26 mouse cellular contexts compared by ENCODE assay signal in genomic region chr13:51161672-51162071, GRCm38 (mm10). TPM values are rescaled to one million over a fixed set of nuclear protein-coding genes. Genes with fewer than 3 reads are reported as not detected.
DNase-seq lines count a peak whose midpoint lies in the region; ATAC-seq and TF ChIP-seq lines count a peak whose summit lies in the region.
"Had no signal": no experiment of that assay in that cellular context is flagged by ENCODE, and none has a peak within 500 bp of the region (broad histone marks: within the 10 kb centered on the region; RNA-seq: fewer than 3 reads in every experiment).

No protein-coding gene starts in this region.

- ATAC-seq in lung, embryonic 15.5 days (ENCODE audit: borderline replicate concordance, extremely low read depth, low FRiP score, low TSS enrichment): no peak
- no peak for ATAC-seq in embryonic facial prominence, embryonic 15.5 days (ENCODE audit: insufficient number of reproducible peaks, low FRiP score, low TSS enrichment, low read depth)
- ATAC-seq in monocyte, adult 5-6 weeks (replicated peaks; ENCODE audit: insufficient number of reproducible peaks, low FRiP score, low TSS enrichment, poor library complexity, severe bottlenecking): peak; percentile 53
- ATAC-seq in liver, embryonic 12.5 days: no peak
- ATAC-seq: hindbrain, postnatal 0 days; intestine, embryonic 16.5 days; midbrain, embryonic 15.5 days; Patski had no signal

- no peaks in the 10 kb centered on the region for H3K9me3 ChIP-seq in lung, embryonic 15.5 days
- H3K9me3 ChIP-seq in embryonic facial prominence, embryonic 15.5 days (replicated peaks): no peaks in the 10 kb centered on the region
- no peaks in the 10 kb centered on the region; the same call in 1 of the 2 replicates for H3K9me3 ChIP-seq in liver, embryonic 12.5 days (replicated peaks)
- H3K9me3 ChIP-seq: forebrain, embryonic 10.5 days; hindbrain, embryonic 10.5 days; liver, embryonic 15.5 days; megakaryocyte, embryonic 14.5 days; midbrain, embryonic 15.5 days; neural tube, embryonic 13.5 days; stomach, embryonic 15.5 days had no signal

- H3K9ac ChIP-seq in lung, embryonic 15.5 days: no peak overlapping the region
- H3K9ac ChIP-seq in embryonic facial prominence, embryonic 15.5 days: no peak overlapping the region
- H3K9ac ChIP-seq in liver, embryonic 12.5 days: no peak overlapping the region
- H3K9ac ChIP-seq: liver, embryonic 15.5 days; midbrain, embryonic 15.5 days; neural tube, embryonic 13.5 days; stomach, embryonic 15.5 days had no signal

- H3K27me3 ChIP-seq in lung, embryonic 15.5 days: no peaks in the 10 kb centered on the region
- no peaks in the 10 kb centered on the region for H3K27me3 ChIP-seq in embryonic facial prominence, embryonic 15.5 days
- no peaks in the 10 kb centered on the region for H3K27me3 ChIP-seq in liver, embryonic 12.5 days (replicated peaks)
- H3K27me3 ChIP-seq: liver, embryonic 15.5 days; midbrain, embryonic 15.5 days; neural tube, embryonic 13.5 days; Patski; stomach, embryonic 15.5 days had no signal

- H3K4me3 ChIP-seq in gastrocnemius, adult 2 months: no peak overlapping the region
- no peak overlapping the region for H3K4me3 ChIP-seq in lung, embryonic 15.5 days
- no peak overlapping the region for H3K4me3 ChIP-seq in embryonic facial prominence, embryonic 15.5 days (replicated peaks)
- no peak overlapping the region for H3K4me3 ChIP-seq in liver, embryonic 12.5 days
- H3K4me3 ChIP-seq: forebrain, embryonic 10.5 days; hindbrain, embryonic 10.5 days; liver, embryonic 15.5 days; megakaryocyte, embryonic 14.5 days; midbrain, embryonic 15.5 days; myocyte; neural tube, embryonic 13.5 days; stomach, embryonic 15.5 days had no signal

- peak overlapping the region; percentile 31 for H3K27ac ChIP-seq in gastrocnemius, adult 2 months
- H3K27ac ChIP-seq in lung, embryonic 15.5 days: peak overlapping the region; percentile 5; the same call in 1 of the 2 replicates
- H3K27ac ChIP-seq in embryonic facial prominence, embryonic 15.5 days (replicated peaks): 0 out of 2 replicates have a peak overlapping the region, but pooled peaks have one; percentile 0
- H3K27ac ChIP-seq in liver, embryonic 12.5 days: no peak overlapping the region
- H3K27ac ChIP-seq: forebrain, embryonic 10.5 days; hindbrain, embryonic 10.5 days; hindbrain, postnatal 0 days; kidney, postnatal 0 days; liver, embryonic 15.5 days; midbrain, embryonic 15.5 days; neural tube, embryonic 13.5 days; stomach, embryonic 15.5 days had no signal

- WGBS in lung, embryonic 15.5 days: 77% methylated on average over 2 of the region's 2 CpGs
- WGBS in embryonic facial prominence, embryonic 15.5 days: 73% methylated on average over 2 of the region's 2 CpGs
- WGBS in liver, embryonic 12.5 days (ENCODE audit: insufficient replicate concordance): 78% methylated on average over 2 of the region's 2 CpGs

- no peak for TF ChIP-seq CTCF in gastrocnemius, adult 2 months (IDR thresholded peaks at IDR 0.05)

- H3K36me3 ChIP-seq in lung, embryonic 15.5 days: peaks cover 12% of the 10 kb centered on the region; the same call in 1 of the 2 replicates
- H3K36me3 ChIP-seq in embryonic facial prominence, embryonic 15.5 days: peaks cover 10% of the 10 kb centered on the region
- peaks cover 10% of the 10 kb centered on the region; the same call in 1 of the 2 replicates for H3K36me3 ChIP-seq in liver, embryonic 12.5 days
- H3K36me3 ChIP-seq: liver, embryonic 15.5 days had no signal

- no peaks in the 10 kb centered on the region for H3K4me1 ChIP-seq in lung, embryonic 15.5 days
- no peaks in the 10 kb centered on the region for H3K4me1 ChIP-seq in embryonic facial prominence, embryonic 15.5 days
- H3K4me1 ChIP-seq in liver, embryonic 12.5 days: no peaks in the 10 kb centered on the region
- H3K4me1 ChIP-seq: forebrain, embryonic 10.5 days; hindbrain, embryonic 10.5 days; liver, embryonic 15.5 days; midbrain, embryonic 15.5 days; neural tube, embryonic 13.5 days; stomach, embryonic 15.5 days had no signal

- no peak for DNase-seq in gastrocnemius, adult 2 months
- DNase-seq in gastrocnemius, postnatal 10 days: no peak
- no peak for DNase-seq in lung, adult 18-20 months
- DNase-seq in adrenal gland, postnatal 36 days: no peak
- DNase-seq: adrenal gland, adult 2 months; cerebellum, adult 2 months; cerebellum, postnatal 36 days; thymus, postnatal 36 days had no signal

- intact Hi-C loops in gastrocnemius, adult 2 months (cut with DNase I): no loop called here

- no peak overlapping the region for H3K4me2 ChIP-seq in lung, embryonic 15.5 days
- H3K4me2 ChIP-seq in embryonic facial prominence, embryonic 15.5 days (replicated peaks): no peak overlapping the region
- no peak overlapping the region for H3K4me2 ChIP-seq in liver, embryonic 12.5 days
- H3K4me2 ChIP-seq: heart, embryonic 11.5 days; liver, embryonic 15.5 days; midbrain, embryonic 15.5 days; neural tube, embryonic 13.5 days; stomach, embryonic 15.5 days had no signal

RNA-seq across cellular contexts. Expression of gene Nxnl2, which starts 9.2 kb away (rescaled TPM):
- under 1 TPM in 1 of 2 experiments, not detected in 1; 0.23 TPM for total RNA-seq in gastrocnemius, adult 2 months (2021)
- total RNA-seq in gastrocnemius, postnatal 10 days (2021): under 1 TPM; 0.61 to 0.70 TPM
- polyA plus RNA-seq in lung, embryonic 15.5 days (2015; fragmentation: Nextera tagmentation; extraction: Ambion mirVana): 2.8 and 3.3 TPM in 2 replicates
- polyA plus RNA-seq in embryonic facial prominence, embryonic 15.5 days (2015; fragmentation: Nextera tagmentation; extraction: Ambion mirVana): 3.1 and 4.4 TPM in 2 replicates
- 2.0 TPM in 1 of 3 replicates, not detected in the others for total RNA-seq in monocyte, adult 5-6 weeks (2017)
- polyA plus RNA-seq in liver, embryonic 12.5 days (2016; fragmentation: Nextera tagmentation; extraction: Ambion mirVana): 0.19 and 0.28 TPM in 2 replicates
- total RNA-seq in adrenal gland, postnatal 36 days (2021): under 1 TPM in 1 of 2 experiments, not detected in 1; 0.30 TPM
- total RNA-seq: gastrocnemius, adult 18-20 months had no signal
- polyA plus RNA-seq: myocyte had no signal
